Mouse (Mus musculus): Measurements from ENCODE around the gene Arhgef40.

DNA sequence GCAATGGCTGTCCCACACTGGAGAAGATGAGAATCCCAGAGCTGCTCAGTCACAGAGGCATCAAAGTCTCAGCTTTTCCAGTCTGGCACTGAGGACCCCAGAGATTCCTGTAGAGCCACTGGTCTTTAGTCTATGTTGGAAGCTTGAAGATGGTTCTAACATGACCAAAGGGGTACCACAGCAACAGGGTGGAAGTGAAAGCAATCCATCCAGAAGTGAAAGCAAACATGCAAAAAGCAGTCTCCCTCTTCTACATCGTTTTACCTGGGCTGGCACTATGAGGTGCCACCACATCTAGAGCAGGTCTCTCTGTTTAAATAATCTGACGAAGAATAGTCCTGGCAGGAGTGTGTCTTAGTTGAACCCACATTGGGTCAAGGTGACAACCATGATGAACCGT, 5.3 kb upstream of the Arhgef40 start:
- no peak for TF ChIP-seq EP300 (optimal IDR thresholded peaks at IDR 0.05)
- no peak for TF ChIP-seq CTCF (IDR thresholded peaks at IDR 0.05; ENCODE audit: low read depth)

Measured in stomach, postnatal 0 days (tissue).